Mouse (Mus musculus): ENCODE measurements around the gene Iqsec3. TPM values are rescaled to one million over a fixed set of nuclear protein-coding genes. Genes with fewer than 3 reads are reported as not detected.
A peak's percentile ranks its signal among the peaks of the same experiment; 100 is the strongest.
"Not testable (repeated sequence)": the region's sequence is repeated elsewhere in the genome, so short reads cannot be mapped to it uniquely, and the experiment has no call there.

The Iqsec3 gene
- total RNA-seq, 4 experiments from 2014 or later, result 0.24 to 0.65 (median 0.33) TPM

DNA sequence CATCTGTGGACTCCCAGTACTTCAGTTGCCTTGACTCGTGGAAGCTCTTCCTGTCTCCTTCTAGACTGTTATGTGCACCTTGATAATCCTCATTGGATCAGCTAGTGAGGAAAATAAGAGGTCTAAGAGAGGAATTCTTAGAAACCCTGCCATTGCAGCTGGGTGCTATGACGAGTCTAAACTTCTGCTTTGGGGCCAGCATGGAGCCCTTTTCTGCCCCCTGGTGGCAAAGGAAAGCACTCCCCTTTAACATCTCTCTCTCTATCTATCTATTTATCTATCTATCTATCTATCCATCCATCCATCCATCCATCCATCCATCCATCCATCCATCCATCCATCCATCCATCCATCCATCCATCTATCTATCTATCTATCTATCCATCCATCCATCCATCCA lies 106.9 kb downstream of the Iqsec3 start:
- not testable (repeated sequence) for DNase-seq (ENCODE audit: low spot score in 2 of 2)

DNA sequence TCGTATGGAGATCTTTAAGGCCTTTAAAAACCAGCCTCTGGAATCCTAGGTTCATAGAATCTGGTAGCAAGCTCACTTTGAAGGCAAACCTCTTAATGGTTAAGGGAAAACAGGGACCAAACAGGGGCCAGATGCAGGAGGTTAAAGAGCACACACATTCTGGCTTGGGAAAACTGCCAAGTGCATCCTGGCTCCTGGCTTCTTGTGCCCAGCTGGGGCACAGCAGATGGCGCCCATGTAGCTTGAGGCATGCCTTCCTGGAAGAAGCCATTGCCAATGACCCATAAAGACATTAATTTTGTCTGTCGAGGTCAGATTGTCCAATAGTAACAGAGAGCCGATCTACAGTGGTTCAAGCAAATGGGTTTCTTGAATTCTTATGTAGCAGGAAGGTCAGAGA lies 109.5 kb downstream of the Iqsec3 start:
- no peak for DNase-seq (ENCODE audit: low spot score in 2 of 2)

DNA sequence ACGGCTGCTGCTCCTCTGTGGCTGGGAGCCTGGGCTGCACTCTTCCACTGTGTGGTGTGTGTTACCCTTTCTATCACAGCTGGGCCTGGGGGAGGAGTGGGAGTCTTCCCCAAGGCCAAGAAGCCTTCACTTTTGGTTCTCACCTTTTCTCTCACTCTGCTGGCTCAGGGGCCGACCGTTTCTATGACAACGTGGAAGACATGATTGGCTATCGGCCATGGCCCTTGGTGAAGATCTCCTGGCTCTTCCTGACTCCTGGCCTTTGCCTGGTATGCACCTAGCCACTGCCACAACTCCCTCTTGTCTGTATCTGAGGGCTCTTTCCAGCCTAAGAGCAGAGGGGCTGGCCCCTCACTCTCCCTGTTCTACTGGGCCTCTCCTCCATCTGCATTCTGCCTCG lies 110.4 kb downstream of the Iqsec3 start:
- no peak for DNase-seq (ENCODE audit: low spot score in 2 of 2)

DNA sequence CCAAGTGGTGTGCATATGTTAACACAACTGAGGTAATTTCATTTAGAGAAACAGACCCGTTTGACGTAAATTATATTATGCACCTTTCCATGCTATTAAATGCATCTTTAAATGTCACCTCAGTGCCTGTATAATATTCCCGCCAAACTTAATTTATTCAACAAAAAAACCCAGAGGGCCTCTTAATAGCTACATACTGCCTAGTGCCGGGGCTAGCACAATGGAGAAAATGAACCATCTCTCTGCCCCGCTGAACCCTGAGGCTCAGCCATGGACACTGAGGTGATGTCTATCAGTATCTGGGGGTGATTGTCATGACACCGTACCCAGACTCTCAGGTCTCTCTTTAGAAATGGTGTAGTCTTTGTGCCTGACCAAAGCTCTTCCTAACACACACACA lies 116.2 kb downstream of the Iqsec3 start:
- DNase-seq (ENCODE audit: low spot score in 2 of 2), result no peak

DNA sequence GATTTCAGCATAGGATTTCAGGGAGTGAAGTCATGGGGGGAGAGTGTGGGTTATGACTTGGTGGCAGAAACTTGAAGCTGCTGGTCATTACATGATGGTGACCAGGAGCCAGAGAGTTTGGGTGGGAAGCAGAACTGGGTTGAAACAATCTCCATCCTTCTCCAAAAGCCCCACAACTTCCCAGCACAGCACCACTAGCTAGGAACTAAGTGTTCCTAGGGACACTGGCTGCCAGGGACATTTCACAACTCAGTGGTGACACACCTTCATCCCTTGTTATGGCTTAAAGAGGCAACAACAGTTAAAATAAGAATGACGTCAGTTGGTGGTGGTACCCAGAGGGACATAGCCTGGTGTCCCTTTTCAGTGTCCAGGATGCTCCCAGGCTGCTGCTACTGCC lies 117.4 kb downstream of the Iqsec3 start:
- no peak for DNase-seq (ENCODE audit: low spot score in 2 of 2)

DNA sequence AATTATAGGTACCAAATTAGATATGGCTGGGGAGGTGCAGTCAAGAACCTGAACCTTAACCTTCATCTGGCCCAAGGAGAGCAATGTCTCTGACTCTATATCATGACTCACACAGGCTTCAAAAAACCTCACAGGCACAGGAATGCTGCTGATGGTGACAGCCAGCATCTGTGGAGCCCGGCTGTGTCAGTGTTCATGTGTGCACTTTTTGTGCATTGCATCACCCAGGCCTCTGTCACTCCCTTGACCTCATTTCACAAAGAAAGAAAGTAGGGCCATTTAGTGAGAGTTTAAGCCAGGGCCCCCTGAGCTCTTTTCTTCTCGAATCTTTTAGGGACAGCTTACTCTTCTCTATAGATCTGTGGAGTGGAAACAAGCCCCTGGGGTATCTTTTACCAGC lies 121.2 kb downstream of the Iqsec3 start:
- DNase-seq (ENCODE audit: low spot score in 2 of 2), result no peak

DNA sequence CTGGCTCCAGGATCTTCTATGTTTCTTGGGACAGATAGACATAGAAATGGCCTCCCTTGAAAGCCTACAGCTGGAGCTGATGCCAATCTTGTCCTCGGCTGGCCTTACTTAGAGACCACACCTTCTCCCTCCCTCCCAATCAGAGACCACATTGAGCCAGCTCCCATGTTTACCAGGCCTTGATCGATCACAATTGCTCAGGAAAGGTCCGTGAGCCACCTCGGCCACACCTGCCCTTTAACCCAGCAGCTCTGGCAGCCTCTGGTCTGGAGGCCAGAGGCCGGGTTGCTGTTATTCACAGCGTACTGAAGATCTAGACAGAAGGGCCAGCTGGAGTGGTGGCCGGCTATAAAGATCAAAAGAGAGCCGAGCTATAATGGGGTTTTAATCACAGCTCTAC lies 127.0 kb downstream of the Iqsec3 start:
- no peak for DNase-seq (ENCODE audit: low spot score in 2 of 2)

DNA sequence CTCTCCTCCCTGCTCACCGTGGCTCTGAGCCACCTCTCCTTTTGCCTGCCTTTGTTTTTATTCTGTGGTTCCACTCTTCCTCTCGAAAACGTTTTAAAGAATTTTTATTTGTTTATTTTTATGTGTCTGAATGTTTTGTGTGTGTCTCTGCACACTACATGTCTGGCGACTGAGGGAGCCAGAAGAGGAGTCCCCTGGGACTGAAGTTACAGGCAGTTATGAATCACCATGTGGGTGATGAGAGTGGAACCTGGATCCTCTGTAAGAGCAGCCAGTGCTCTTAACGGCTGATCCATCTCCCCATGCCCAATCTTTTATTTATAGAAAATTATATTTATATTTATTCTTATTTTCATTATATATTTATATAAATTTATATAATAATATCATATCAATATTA lies 129.1 kb downstream of the Iqsec3 start:
- no peak for DNase-seq (ENCODE audit: low spot score in 2 of 2)

DNA sequence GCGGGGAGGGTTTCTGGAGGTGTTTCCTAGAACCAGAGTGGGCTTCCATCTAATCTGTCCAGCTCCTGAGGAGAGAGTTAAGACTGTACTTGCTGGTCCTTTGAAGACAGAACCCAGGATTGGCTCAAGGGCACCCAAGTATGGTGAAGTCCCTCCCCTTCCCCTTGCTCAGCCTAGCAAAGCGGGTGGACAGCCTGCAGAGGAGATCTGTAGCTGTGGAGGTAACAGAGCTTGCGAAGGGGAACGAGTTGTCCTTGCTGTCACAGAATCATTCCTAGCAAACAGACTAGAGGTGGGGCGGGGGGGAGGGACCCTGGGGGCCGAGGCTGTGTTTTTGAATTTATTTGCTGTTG lies 129.7 kb downstream of the Iqsec3 start:
- no peak for DNase-seq (ENCODE audit: low spot score in 2 of 2)

DNA sequence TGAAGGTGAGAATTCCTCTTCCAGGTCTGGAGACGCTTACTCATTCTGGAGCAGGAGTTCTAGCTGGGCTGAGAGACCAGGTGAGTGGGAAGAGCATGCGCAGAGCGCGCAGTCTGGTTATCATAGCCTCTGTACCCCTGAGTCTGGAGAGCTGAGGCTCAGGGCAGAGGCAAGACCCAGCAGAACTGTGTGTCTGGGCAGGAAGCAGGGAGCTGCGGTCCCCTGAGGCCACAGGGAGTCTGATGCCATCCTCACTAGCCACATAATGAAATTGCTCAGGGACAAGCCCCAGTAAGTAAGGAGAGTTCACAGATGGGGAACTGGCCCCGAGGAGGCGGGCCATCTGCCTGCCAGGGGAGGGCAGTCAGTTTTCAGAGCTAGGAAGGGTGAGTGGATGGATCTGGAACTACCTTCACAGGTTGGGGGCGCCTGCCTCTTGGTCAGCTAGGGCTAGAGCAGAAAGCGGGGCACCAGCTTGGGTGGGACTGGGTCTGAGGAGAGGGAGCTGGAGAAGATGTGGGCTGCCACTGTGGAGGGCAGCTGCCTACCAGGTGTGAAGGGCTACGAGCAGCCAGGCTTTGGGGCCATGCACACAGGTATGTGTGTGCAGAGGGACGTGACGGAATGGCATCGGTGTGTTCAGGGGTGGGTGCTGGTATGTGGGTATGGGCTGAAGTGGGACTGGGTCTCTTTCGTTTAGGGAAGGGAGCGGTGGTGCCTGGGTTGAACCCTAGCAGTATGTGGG lies 130.3 kb downstream of the Iqsec3 start, which contains the start of gene Slc6a12:
Slc6a12 (plus strand) TSS at position 51 of the 745 bp plus-strand sequence.
- DNase-seq (ENCODE audit: low spot score in 2 of 2), result no peak

DNA sequence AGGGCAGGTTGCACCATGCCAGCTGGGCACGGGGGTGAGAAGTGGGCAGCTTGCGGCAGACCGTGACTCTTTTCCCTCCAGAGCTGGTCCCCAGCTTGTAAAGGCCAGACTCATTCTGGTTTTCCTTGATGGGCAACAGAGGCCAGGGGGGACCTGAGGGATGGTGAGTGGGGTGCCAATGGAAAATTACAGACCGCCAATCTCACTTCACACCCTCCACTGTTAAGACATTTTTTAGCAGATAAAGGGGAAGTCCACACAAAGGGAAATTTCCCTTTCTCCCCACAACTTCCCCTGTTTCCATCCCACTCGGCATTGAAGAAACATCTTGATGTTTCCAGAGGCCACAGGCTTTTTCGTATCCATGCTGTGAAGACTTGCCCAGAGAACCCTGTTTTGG lies 131.8 kb downstream of the Iqsec3 start:
- no peak for DNase-seq (ENCODE audit: low spot score in 2 of 2)

DNA sequence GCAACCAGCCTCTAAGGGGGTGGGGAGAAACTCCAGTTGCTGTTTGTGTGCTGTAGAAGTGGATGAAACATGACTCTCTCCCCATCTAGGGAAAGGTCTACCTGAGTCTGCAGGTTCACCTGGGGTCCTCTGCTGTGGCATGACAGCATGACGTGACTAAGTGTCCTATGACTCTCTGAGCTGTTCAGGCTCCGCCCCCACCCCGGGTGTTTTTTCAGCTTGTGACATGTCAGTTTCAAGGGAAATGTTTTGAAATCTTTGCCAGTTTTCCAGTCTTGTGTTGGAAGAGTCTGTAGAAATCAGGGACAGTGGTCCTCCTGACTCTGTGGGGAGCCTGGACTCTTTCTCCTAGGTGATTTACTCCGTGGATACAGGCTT lies 135.0 kb downstream of the Iqsec3 start:
- DNase-seq (ENCODE audit: low spot score in 2 of 2), result no peak

DNA sequence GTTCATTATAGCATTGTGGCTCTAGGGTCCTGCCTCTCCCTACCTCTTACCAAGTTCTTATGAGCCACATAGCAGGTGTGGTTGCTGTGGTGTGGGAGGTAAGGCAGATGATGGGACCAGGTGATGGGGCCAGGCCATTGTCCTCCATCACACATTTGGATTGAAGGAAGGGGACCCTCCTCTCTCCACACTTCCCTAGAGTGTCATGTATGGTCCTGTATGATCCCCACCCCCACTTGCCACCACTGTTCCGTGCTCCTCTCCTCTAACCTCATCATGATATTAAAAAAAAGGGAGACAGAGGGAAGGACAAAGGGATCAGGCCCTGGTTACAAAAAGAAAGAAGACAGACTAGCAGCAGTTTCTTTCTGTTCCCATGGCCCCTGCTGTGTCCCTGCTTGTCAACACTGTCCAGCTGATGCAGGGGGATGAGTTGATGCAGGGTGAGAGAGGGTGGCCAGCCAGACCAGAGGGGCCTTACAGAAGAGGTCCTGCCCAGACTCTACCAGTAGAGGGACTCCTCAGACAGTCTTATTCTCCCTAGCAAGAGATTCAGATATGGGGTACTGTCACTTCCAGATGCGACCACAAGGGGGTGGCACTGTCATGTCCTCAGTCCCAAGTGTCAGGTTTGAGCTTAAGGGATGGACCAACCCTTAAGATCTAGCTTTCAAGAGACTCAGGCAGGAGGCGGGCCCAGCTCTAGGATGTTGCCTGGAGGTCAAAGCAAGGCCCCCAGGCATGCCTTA lies 135.5 kb downstream of the Iqsec3 start:
- peak; percentile 75 to 77 for DNase-seq (ENCODE audit: low spot score in 2 of 2)

DNA sequence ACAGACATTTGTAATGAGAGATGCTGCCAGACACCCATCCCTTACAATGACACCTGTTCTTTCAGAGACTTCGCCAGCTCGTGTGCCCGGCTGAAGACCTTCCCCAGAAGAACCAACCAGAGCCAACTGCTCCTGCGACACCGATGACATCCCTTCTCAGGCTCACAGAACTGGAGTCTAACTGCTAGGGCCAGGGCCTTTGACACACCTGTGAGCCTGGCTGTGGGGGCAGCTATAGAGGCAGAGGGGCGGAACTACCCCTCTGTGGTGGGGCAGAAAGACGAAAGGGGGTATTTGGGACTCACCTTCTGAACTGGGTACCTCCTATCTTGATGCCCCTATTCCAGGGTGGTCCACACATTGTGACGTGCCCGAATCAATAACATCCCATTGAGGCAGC lies 136.2 kb downstream of the Iqsec3 start:
- DNase-seq (ENCODE audit: low spot score in 2 of 2), result no peak

DNA sequence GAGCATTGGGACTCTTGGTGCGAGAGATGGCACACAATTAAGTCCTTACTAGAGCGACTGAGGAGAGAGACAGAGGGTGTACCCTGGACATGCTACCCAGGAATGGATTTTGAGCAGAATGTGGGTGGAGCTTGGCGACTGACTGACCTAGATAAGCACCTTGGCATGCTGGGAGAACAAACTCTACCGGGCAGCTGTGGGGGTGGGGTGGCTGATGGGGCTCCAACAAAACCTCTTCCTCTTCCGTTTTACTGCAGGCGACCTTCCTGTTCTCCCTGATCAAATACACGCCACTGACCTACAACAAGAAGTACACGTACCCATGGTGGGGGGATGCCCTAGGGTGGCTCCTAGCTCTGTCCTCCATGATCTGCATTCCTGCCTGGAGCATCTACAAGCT lies 136.9 kb downstream of the Iqsec3 start:
- no peak for DNase-seq (ENCODE audit: low spot score in 2 of 2)

DNA sequence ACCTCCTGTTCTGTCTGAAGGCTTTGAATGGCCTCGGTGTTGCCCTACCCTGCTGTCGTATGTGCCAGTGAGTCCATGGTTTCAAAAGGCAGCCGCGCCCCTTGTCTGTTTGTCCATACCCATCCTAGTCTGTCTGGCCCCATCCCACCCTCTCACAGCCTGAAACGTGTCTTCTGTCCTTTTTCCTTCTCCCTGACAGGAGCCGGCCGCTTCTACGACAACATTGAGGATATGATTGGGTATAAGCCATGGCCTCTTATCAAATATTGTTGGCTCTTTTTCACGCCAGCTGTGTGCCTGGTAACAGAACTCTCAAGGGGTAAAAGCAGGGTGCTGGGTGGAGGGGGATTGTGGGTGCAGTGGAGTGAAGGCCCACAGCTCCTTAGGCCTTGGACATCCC lies 137.6 kb downstream of the Iqsec3 start:
- no peak for DNase-seq (ENCODE audit: low spot score in 2 of 2)

DNA sequence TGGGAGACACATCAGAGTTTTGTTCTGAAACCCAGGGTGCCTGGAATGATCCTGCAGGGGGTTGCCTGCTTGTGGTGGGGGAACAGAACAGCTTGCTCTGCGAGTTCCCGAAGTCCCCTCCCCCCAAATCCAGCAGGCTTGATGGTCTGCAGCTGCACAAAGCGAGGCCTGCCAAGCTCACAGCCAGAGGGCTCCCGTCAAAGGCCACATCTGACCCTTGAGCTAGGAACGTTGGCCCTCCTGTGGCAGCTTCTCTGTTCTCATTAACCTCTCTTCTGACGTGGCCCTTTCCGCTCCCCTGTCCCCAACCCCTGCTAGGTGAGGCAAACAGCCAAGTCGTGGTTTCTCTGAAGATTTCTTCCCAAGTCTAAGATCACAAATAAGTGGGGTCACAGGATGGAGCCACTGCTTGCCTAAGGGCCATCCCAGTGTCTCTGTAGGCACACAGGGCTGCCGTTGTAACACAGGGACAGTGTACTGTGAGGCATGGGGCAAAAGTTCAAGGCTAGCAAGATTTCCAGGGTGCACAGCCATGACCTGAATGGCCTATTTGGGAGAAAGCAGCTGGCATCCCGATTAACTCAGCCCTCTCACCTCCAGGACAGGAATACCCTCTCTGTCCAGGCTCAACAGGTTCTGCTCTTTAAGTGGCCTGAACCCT lies 143.5 kb downstream of the Iqsec3 start:
- DNase-seq (ENCODE audit: low spot score in 2 of 2), result no peak

DNA sequence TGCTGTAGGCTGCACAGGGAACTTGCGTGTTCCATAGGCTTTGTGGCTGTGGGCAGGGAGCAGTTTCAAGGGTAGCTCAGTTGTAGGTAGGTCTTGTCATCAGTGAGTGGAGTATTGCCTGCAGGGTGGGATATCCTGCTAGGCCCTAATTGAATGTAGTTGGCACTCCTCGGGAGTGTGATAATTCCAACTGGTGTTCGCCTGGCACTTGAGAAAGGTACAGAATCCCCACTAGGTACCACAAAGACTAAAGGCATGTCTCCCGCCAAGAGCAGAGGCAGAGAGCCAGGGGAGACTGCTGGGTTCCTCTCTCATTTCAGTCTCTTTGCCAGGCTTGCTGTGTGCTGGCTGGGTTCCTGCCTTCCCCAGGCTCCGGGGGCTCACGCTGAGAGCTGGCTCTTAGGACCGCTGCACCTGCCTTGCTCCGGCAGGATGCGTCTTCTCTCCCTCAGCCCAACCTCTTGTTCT lies 145.0 kb downstream of the Iqsec3 start:
- peak in 1 of 2 experiments; percentile 33 for DNase-seq (ENCODE audit: low spot score in 2 of 2)

DNA sequence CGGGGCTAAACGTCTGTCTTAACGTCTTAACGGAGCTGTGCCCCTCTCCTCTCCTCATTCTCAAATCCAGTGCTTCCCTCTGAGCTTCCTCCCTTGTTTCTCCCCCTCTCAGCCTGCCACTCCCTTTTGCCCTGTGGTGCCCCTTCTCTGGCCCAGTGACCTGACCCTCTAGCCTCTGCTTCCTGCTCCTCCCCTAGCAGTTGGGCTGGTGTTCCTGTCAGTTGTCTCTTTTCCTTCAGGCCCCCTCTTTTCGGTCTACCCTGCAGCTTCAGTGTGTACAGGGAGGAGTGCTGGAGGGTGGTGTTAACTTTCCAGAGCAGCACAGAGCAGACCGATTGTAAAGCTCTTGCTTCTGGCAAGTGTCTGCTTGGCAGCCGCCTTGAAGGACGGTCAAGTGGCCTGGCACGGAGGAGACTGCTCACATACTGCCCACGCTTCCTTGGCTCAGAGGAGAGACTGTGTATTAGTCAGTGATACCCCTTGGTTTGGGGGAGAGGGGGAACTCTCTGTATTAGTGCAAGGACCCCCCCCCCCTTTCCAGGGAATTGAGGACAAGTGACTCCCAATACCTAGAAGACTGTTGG lies 146.9 kb downstream of the Iqsec3 start:
- DNase-seq (ENCODE audit: low spot score in 2 of 2), result peak in 1 of 2 experiments; percentile 27

DNA sequence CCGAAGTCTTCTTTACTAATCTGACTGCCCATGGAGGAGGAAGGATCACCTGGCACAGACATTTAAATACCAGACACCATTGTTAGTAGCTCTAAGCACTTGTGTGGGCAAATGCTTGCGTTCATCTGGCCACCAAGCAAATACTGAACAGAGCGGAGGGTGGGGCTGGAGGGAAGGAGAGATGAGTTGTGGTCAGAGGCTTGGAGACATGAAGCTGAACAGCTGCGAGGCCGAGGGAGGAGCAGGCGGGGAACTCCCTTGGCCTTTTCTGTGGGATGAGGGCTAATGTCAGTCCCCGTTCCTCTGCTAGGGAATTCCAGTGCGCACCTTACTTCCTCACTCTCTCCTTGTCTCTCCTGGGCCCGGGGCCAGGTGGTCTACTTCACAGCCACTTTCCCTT lies 147.7 kb downstream of the Iqsec3 start:
- no peak for DNase-seq (ENCODE audit: low spot score in 2 of 2)

DNA sequence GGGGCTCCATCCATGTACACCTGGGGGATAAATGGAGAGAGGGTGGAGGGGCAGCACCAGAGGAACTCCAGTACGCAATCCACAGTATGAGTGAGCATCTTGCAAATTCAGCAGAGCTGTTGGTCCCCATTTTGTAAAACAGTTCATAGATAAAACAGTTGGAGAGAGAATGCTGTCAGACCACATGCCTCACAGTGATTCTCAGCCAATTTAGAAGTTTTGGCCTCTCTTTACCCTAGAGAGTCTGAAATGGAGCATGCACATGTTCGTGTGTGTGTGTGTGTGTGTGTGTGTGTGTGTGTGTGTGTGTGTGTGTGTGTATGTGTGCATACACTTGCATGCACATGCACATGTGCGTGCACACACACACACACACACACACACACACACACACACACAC lies 148.2 kb downstream of the Iqsec3 start:
- DNase-seq (ENCODE audit: low spot score in 2 of 2), result no peak

All from gastrocnemius, adult 8-10 months (tissue).